Mouse (Mus musculus) layer of hippocampus, adult 2 months (tissue): ENCODE measurements around the gene Ttll4. TPM values are rescaled to one million over a fixed set of nuclear protein-coding genes. Genes with fewer than 3 reads are reported as not detected.

ENCODE experiments used
- DNase-seq, 2 experiments: peaks; one replicate each; pipeline ENCODE4 v3.0.0; 2022; ENCODE audit warnings: low spot score in 2 of 2
- H3K27ac ChIP-seq: fragments of 200-600 bp; 2 replicates; pipeline ENCODE4 v1.8.1; 2022
- H3K4me3 ChIP-seq: fragments of 200-600 bp; 2 replicates; pipeline ENCODE4 v1.8.1; 2022; ENCODE audit warnings: mild to moderate bottlenecking
- CTCF ChIP-seq: fragments of 200-600 bp; conservative IDR thresholded peaks from 2 replicates; pipeline ENCODE4 v1.8.1; 2022; ENCODE audit warnings: antibody characterized with exemption, mild to moderate bottlenecking, moderate library complexity
- long read RNA-seq, 2 experiments: library from polyadenylated mRNA; stranded (forward); transcript quantifications; one replicate each; pipeline ENCODE4 v2.0.0; 2021; ENCODE audit warnings: borderline mapping rate in 2 of 2
- total RNA-seq, 2 experiments: library from RNA; stranded (reverse); gene quantifications; 2 replicates each; pipeline ENCODE4 v1.2.3; 2021

The Ttll4 gene
- 10 to 100 TPM; 23.9 to 24.5 TPM for total RNA-seq
- long read RNA-seq, experiment 1, full-length matches to known transcripts, result 3 of 15 reads
- long read RNA-seq, experiment 1, partial matches to known transcripts, result 0 of 15 reads
- long read RNA-seq, experiment 1, other reads (novel, unspliced or antisense), result 12 of 15 reads
- long read RNA-seq, experiment 2, full-length matches to known transcripts, result 1 of 12 reads
- long read RNA-seq, experiment 2, partial matches to known transcripts, result 0 of 12 reads
- long read RNA-seq, experiment 2, other reads (novel, unspliced or antisense), result 11 of 12 reads

DNA sequence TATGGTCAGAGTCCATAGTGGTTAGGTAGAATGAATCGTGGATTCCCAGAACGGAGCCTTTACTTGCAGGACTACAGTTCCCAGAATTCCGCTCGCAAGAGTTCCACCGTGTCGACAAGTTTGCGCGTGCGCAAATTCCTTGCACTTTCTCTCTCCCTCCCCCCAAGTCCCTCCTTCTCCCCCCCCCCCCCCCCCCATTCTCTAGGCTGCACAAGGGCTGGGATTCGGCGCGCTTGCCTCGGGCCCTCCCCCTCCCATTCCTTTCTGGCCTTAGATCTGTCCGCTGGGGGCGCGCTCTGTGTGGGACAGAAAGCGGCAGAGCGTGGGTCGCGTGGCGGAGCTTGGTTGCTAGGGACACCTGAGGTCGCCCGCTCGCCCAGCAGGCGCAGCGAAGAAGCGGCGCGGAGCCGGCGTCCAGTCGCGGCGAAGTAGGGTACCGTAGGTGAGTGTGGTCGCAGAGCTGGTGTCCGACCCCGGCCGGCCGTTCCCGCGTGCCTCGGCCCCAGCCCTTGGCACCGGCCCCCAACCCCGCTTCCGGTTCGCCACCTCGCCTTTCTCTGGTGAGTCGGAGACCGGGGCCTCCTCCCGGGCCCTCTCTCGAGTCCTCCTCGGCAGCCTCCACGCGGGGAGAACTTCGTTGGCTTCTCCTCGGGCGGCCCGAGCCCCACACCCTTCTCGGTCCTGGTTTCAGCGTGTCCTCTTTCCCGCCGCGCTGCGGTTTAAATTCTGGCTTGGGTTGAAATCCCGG lies at the start of gene Ttll4:
Gene Ttll4, plus strand, starts transcription at position 298 of the 748 bp plus-strand sequence.
- peak; percentile 73 for TF ChIP-seq CTCF

DNA sequence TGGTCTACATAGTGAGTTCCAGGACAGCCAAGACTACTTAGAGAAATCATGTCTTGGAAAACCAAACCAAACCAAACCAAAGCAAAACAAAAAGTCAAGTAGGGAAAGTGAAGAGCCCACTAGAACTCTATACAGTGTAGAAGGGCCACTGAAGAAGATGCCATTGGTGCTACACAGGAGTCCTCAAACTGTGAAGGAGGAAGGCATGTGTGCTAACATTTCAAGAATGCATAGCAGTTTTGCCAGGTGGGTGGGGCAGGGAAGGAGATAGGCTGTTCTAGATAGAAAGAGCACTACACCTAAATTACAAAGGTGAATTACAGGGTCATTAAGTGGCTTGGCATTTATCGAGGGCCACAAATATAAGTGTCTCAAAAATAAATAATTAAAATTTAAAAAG lies 37.4 kb upstream of the Ttll4 start:
- TF ChIP-seq CTCF, result no peak
- H3K4me3 ChIP-seq, result no peak overlapping the region
- DNase-seq, result no peak
- no peak overlapping the region for H3K27ac ChIP-seq

More for the DNA sequence above, at the start of gene Ttll4:
- Histone ChIP-seq H3K4me3 (peak within 1 kb of the TSS; percentile 90), H3K27ac (peak within 1 kb of the TSS; percentile 95)
- DNase-seq, result peak; percentile 85 to 92

DNA sequence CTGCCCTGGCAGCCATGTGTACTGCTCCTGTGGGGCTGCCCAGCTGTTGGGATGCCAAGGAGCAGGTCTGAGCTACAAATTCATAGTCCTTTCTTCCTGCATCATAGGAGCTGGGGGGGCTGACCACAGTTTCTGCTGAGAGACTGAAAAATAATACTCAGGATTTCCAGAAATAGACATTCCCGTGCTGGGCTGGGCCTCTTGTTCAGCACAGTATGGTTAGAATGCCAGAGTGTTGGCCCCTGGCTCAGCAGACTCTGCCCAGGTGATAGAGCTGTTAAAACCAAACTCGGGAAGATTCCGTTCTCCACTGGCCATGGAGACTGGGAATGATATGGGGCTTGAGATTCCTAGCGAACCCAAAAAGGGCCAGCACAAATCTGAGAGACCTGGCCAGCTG lies 35.5 kb upstream of the Ttll4 start:
- no peak overlapping the region for H3K4me3 ChIP-seq
- H3K27ac ChIP-seq, result no peak overlapping the region
- no peak for TF ChIP-seq CTCF
- no peak for DNase-seq

DNA sequence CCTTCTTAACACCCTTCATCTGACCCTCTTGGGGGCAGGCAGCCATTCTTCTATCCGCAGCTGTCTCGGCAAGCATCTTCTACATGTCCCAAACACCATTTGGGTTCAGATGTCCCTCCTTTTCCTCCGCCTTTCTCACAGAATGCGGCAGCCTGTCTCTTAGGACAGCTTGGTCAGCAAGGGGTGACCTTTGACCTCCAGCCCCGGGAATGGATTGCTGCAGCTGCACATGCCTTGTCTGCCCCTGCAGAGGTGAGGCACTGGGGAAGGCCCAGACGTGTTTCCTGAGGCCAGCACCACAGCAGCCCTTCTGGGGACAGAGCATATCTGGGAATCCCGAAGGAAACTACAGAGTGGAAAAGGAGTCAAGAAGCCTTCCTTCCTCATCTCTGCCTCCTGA lies 33.5 kb upstream of the Ttll4 start:
- H3K27ac ChIP-seq, result no peak overlapping the region
- no peak for TF ChIP-seq CTCF
- no peak for DNase-seq
- no peak overlapping the region for H3K4me3 ChIP-seq

DNA sequence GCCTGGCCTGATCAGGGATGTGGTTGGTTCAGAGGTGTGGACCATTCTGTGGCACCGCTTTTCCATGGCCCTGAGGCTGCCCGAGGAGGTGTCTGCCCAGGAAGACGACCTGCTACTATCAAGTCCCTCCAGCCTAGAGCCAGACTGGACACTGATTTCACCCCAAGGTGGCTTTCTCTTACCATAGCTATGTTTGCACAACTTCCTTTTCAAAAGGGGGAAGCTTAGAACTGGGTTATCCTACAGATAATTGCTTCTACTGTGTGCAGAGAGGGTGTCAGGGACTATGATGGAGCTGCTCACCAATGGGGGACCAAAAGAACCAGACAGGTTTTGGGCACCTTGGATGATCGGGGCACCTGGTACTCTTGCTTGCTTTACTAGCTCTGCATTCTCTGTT lies 28.8 kb upstream of the Ttll4 start:
- Histone ChIP-seq H3K4me3 (no peak overlapping the region), H3K27ac (no peak overlapping the region)
- no peak for DNase-seq
- no peak for TF ChIP-seq CTCF

DNA sequence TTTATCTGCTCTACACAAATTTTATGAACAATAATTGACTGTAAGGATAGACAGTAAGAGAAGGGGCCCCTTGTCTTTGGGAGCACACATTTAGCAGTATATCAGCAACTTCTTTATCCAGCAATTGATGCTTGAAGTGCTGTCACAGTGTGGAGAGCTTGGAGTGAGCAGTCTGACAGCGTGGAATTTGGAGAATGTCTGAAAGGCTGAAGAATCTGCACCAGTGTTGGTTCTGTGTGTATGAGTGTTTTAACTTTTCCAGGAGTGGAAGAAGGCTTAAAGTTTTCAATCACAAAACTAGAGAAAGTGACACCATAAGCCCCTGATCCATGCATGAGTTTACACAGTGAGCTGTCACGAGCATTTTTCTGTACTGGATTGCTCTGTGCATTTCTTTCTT lies 18.0 kb upstream of the Ttll4 start:
- DNase-seq, result no peak
- H3K27ac ChIP-seq, result no peak overlapping the region

DNA sequence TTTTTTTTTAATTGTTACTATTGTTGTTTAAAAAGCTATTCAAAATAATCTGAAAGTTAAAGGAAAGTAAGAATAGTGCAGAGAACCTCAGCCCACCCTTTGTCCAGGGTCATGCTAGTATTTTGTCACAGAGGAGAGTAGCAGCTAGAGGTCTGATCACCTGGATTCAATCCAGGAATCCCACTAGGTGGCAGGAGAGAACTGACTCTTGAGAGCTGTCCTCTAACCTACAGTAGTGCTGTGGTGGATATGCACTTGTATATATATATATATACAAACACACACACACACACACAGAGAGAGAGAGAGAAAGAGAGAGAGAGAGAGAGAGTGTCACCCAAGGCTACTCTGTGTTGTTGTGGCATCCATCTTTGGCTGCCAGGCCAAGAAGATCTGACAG lies 17.6 kb upstream of the Ttll4 start:
- no peak for DNase-seq
- Histone ChIP-seq H3K4me3 (no peak overlapping the region), H3K27ac (no peak overlapping the region)
- TF ChIP-seq CTCF, result peak; percentile 51

More for the DNA sequence above, 18.0 kb upstream of the Ttll4 start:
- H3K4me3 ChIP-seq, result no peak overlapping the region
- TF ChIP-seq CTCF, result no peak

DNA sequence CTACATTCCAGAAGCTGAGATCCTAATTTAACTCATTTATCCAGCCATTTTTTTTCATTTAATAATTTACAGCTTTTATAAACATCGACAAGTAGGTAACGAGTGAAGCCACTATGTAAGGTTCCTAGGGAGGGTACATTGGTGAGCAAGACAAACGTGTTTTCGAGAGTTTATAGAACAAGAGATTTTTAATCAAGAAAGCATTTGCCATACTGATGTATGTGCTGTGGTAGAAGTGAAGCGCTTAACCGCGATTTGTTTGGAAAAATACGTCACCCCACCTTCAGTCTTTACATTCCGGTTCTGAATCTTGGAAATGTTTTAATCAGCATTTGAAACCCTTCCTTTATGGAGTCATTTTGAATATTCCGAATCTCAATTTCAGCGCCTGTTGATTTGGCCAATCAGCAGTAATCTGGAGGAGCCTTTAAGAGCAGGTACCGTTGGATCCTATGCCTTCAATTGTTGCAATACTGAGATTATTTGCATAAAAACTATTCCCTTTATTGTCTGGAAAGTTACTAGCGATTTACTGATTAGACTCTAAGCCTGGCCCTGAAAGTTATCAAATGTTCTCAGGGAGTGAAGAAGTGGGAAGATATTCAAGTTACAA lies 814 bp downstream of the Ttll4 start:
- Histone ChIP-seq H3K27ac (peak overlapping the region; percentile 95), H3K4me3 (peak overlapping the region; percentile 90)
- no peak for DNase-seq
- TF ChIP-seq CTCF, result no peak

DNA sequence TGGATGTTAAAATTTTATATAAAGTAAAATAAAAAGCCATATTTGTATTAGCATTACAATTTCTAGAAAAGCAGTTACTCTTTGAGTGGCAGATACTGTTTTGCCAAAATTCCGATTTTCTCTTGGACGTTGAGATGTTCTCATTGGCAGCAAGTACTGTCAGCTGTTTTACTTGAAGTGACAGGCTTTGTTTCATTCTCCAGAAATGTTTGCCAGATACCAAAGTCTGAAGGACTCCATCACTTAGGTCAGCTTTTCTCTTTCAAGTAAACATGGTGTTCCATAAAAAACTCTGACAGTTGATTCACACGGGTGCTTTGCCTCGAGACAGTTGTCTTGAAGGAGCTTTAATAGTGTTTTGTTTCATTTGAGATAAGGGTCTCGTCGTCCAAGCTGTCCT lies 3.6 kb downstream of the Ttll4 start:
- Histone ChIP-seq H3K4me3 (no peak overlapping the region), H3K27ac (no peak overlapping the region)
- peak in 1 of 2 experiments; percentile 13 for DNase-seq
- no peak for TF ChIP-seq CTCF

DNA sequence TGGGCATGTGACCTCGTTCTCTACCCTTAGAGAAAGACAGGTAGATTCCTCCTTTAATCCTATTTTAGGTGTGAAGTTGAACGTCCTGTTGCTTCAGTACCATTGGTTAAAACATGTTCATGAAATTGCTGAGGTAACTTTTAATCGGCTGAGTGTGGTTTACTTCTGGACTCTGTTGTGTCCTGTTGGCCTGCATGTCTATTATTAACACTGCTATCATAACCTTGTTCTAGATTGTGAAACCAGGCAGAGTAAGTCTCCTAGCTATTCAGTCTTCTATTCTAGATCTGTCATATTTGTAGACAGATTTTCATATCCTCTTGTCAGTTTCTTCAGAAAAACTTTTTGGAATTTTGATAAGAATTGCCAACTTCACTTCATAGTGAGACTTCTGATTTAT lies 6.8 kb downstream of the Ttll4 start:
- TF ChIP-seq CTCF, result no peak
- no peak for DNase-seq
- no peak overlapping the region for H3K4me3 ChIP-seq
- H3K27ac ChIP-seq, result no peak overlapping the region

DNA sequence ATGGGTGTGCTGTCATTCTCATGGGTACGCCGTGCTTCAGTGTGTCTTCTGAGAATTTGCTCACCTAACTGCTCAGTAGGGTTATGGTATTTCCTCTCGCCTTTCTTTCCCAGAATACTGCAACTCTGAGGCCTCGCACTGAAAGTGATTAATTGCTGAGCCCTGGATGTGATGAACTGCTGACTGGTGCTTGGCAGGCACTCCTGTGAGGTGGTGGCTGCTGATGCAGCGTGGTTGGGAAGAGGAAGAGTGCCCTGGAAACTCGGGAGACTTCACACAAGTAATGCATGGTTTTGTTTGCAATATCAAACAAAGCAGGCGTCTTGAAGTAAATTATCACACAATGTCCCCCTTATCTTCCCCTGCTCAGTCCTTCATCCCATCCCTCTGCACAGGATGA lies 11.2 kb downstream of the Ttll4 start:
- TF ChIP-seq CTCF, result no peak
- Histone ChIP-seq H3K27ac (no peak overlapping the region), H3K4me3 (no peak overlapping the region)
- DNase-seq, result no peak

DNA sequence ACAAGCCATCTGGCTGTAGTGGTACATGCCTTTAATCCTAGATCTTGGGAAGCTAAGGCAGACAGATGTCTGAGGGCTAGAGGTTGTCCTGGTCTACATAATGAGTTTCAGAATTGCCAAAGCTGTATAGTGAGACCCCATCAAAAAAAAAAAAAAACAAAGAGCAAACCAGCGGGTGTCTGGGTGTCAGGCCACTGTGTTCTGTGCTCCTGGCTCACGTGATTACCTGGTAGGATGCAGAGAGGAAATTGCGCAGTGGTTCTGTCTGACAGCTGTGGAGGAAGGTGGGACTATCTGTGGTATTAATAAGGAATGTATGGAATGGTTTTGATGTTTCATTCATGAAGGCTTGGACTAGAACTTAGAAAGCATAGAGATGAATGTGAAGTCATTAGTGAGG lies 15.3 kb downstream of the Ttll4 start:
- Histone ChIP-seq H3K4me3 (no peak overlapping the region), H3K27ac (no peak overlapping the region)
- DNase-seq, result no peak
- TF ChIP-seq CTCF, result no peak

DNA sequence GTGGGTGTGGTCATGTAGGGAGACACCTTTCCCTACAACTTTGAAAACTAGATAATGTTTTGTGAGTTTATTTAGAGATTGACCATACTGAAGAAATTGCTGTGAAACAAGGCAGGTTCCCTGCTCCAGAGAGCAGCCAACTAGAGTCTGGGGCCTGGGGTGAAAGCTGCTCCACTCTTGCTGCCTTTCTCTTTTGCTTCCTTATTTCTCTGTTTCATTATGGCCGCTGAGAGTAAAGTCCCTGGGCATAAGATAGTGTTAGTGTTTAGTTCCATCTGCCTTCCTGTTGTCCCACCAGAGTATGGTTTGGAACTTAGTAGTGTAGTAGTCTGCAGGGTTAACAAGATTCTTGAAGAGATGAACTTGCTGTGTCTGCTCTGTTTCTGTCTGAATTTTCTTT lies 16.3 kb downstream of the Ttll4 start:
- Histone ChIP-seq H3K27ac (no peak overlapping the region), H3K4me3 (no peak overlapping the region)
- no peak for TF ChIP-seq CTCF
- no peak for DNase-seq
